Mouse (Mus musculus) cortical plate, adult 2 months (tissue): ENCODE data around the gene Tbc1d1.

Source experiments
- CTCF ChIP-seq: fragments of 200-500 bp; IDR thresholded peaks from 2 replicates; pipeline ENCODE4 v1.5.1; 2011; ENCODE audit warnings: mild to moderate bottlenecking, control low read depth, low read length; ENCODE audit not compliant: insufficient read depth; ENCODE audit errors: extremely low read depth
- POLR2A ChIP-seq: fragments of 200-500 bp; IDR thresholded peaks from 2 replicates; pipeline ENCODE4 v1.6.1; 2011; ENCODE audit warnings: mild to moderate bottlenecking, low read length, control low read depth; ENCODE audit not compliant: insufficient read depth; ENCODE audit errors: extremely low read depth

GRCm38 (mm10) chr5:64251435-64251834 is 95.3 kb downstream of the Tbc1d1 start:
- no peak for TF ChIP-seq CTCF
- TF ChIP-seq POLR2A = no peak
